Mouse (Mus musculus) liver, adult 2 months (tissue): ENCODE measurements at regions not wholly inside any gene's neighbourhood (a gene's known extent, or its start where the extent isn't known, plus 50 kb on each side); places are given as distances from the start of the nearest gene placed in this dataset.

Experiments used
- DNase-seq: peaks from one replicate; pipeline ENCODE4 v3.0.0-alpha.2; 2011; ENCODE audit warnings: low read depth, low spot score; ENCODE audit errors: extremely low read depth
- H3K27ac ChIP-seq: fragments of 200-500 bp; replicated peaks from 2 replicates; pipeline ENCODE4 v1.5.1; 2012; ENCODE audit warnings: low read depth, mild to moderate bottlenecking, control low read depth, inconsistent platforms, low read length; ENCODE audit not compliant: insufficient read depth
- H3K27me3 ChIP-seq: fragments of 200-500 bp; 2 replicates; pipeline ENCODE4 v1.6.1; 2012; ENCODE audit warnings: mild to moderate bottlenecking, moderate library complexity, low read length, inconsistent platforms; ENCODE audit not compliant: control insufficient read depth, insufficient read depth
- H3K36me3 ChIP-seq: fragments of 200-500 bp; 2 replicates; pipeline ENCODE4 v1.6.1; 2012; ENCODE audit warnings: low read length, inconsistent platforms; ENCODE audit not compliant: control insufficient read depth, insufficient read depth
- H3K4me1 ChIP-seq: fragments of 200-500 bp; 2 replicates; pipeline ENCODE4 v1.6.1; 2011; ENCODE audit warnings: low read length; ENCODE audit not compliant: control insufficient read depth, insufficient read depth
- H3K4me3 ChIP-seq: fragments of 200-500 bp; 2 replicates; pipeline ENCODE4 v1.5.1; 2011; ENCODE audit warnings: low read depth, mild to moderate bottlenecking, control low read depth, low read length, moderate library complexity; ENCODE audit not compliant: insufficient read depth
- H3K79me2 ChIP-seq: fragments of 200-500 bp; 2 replicates; pipeline ENCODE4 v1.6.1; 2012; ENCODE audit warnings: inconsistent platforms, mild to moderate bottlenecking, low read length, moderate library complexity; ENCODE audit not compliant: control insufficient read depth, insufficient read depth
- H3K9ac ChIP-seq: fragments of 200-500 bp; 2 replicates; pipeline ENCODE4 v1.6.1; 2012; ENCODE audit warnings: low read depth, mild to moderate bottlenecking, control low read depth, inconsistent platforms, low read length
- CTCF ChIP-seq: fragments of 200-500 bp; IDR thresholded peaks from 2 replicates; pipeline ENCODE4 v1.5.1; 2011; ENCODE audit warnings: low read depth, low read length, control low read depth
- POLR2A ChIP-seq: fragments of 200-500 bp; IDR thresholded peaks from 2 replicates; pipeline ENCODE4 v1.6.1; 2011; ENCODE audit warnings: low read length, control low read depth; ENCODE audit not compliant: insufficient read depth; ENCODE audit errors: extremely low read depth
- WGBS: fragments of 180-500 bp; shearing (Covaris S2); methylation state at CpG from one replicate; pipeline ENCODE4 v1.1.7; 2018; 5-methylcytosine and 5-hydroxymethylcytosine counted together

DNA sequence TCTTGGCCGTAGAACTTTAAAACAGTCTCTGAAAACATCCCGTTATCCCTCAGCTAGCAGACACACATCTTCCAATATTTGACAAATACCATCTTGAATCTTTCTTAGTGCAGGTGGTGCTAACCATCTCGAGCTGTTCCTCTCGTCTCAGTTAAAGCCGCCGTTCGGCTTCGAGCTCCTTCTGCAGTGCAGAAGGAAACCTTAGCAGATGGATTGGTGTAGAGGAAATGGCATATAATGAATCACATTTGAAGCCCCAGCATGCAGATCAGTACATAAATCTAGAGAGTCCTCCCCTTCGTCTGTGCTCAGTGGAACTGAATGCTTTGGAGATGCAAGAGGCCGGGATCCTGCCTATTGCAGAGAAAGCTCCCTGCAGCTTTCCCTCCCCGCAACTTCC is 83.5 kb upstream of the Tle4 start:
- TF ChIP-seq POLR2A = no peak
- TF ChIP-seq CTCF = no peak
- WGBS = 84% methylated on average over 11 of the region's 11 CpGs
- H3K4me3 ChIP-seq = no peak overlapping the region

GRCm38 (mm10) chr19:14679776-14680175 is 81.9 kb upstream of the Tle4 start:
- Histone ChIP-seq H3K27ac (no peak overlapping the region), H3K4me3 (no peak overlapping the region), H3K4me1 (no peaks in the 10 kb centered on the region), H3K27me3 (no peaks in the 10 kb centered on the region), H3K9ac (no peak overlapping the region), H3K79me2 (no peaks in the 10 kb centered on the region), H3K36me3 (no peaks in the 10 kb centered on the region)
- WGBS = 89% methylated on average over 2 of the region's 2 CpGs
- no peak for DNase-seq
- TF ChIP-seq POLR2A (no peak), CTCF (no peak)

More for the DNA sequence above, 83.5 kb upstream of the Tle4 start:
- DNase-seq = no peak
- H3K9ac ChIP-seq = no peak overlapping the region
- H3K27ac ChIP-seq = no peak overlapping the region
- no peaks in the 10 kb centered on the region for H3K4me1 ChIP-seq
- no peaks in the 10 kb centered on the region for H3K36me3 ChIP-seq
- no peaks in the 10 kb centered on the region for H3K79me2 ChIP-seq
- H3K27me3 ChIP-seq = no peaks in the 10 kb centered on the region

- Histone ChIP-seq H3K9ac (no peak overlapping the region), H3K27ac (no peak overlapping the region), H3K36me3 (no peaks in the 10 kb centered on the region), H3K79me2 (no peaks in the 10 kb centered on the region), H3K4me1 (no peaks in the 10 kb centered on the region), H3K4me3 (no peak overlapping the region), H3K27me3 (no peaks in the 10 kb centered on the region)
- no peak for DNase-seq
- 80% methylated on average over 4 of the region's 4 CpGs for WGBS
- TF ChIP-seq CTCF (no peak), POLR2A (no peak)
These were observed 80.7 kb upstream of the Tle4 start for GRCm38 (mm10) chr19:14678584-14678983.

DNA sequence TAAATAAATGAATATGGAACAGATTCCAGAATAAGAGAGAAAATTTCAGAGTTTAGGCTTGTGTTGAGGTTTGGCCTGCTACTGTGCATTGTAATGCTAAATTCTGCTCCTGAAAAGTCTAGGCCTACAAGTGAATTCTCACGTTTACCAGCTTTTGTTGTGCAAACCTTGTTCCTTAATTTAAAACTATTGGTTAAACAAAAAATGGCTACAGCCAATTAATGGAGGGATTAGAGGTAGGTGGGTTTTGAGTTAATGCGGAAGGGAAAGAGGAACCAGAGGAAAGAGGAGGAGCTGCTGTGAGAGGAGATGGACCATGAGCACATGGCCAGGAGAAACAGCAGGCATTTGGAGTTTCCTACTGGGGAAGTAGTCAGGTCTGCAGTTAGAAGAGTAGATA is 79.1 kb upstream of the Tle4 start:
- H3K27me3 ChIP-seq = no peaks in the 10 kb centered on the region

DNA sequence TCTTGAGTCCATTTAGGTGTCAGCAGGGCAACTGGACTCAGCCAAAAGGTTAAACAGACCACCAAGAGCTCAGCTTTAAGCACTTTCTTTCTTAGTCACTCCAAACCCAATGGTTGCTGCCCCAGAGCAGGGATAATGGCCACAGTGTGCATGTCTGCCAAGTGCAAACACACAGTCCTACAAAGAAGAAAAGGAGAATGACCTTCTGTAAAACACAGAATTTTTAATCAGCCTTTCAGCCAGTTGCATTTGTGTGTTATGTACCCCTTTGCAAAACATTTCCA is 72.9 kb upstream of the Tle4 start:
- no peaks in the 10 kb centered on the region for H3K79me2 ChIP-seq
- H3K4me3 ChIP-seq = no peak overlapping the region
- H3K27ac ChIP-seq = no peak overlapping the region
- H3K9ac ChIP-seq = no peak overlapping the region
- H3K36me3 ChIP-seq = no peaks in the 10 kb centered on the region
- no peaks in the 10 kb centered on the region for H3K27me3 ChIP-seq
- no peak for DNase-seq
- H3K4me1 ChIP-seq = peaks cover 2% of the 10 kb centered on the region; the same call in 1 of the 2 replicates
- TF ChIP-seq CTCF = no peak
- no peak for TF ChIP-seq POLR2A

More for the DNA sequence above, 79.1 kb upstream of the Tle4 start:
- DNase-seq = peak; percentile 10
- TF ChIP-seq CTCF (no peak), POLR2A (no peak)
- H3K36me3 ChIP-seq = no peaks in the 10 kb centered on the region
- H3K4me1 ChIP-seq = no peaks in the 10 kb centered on the region
- H3K4me3 ChIP-seq = no peak overlapping the region
- WGBS = 80% methylated on average over 2 of the region's 2 CpGs
- H3K27ac ChIP-seq = no peak overlapping the region
- no peaks in the 10 kb centered on the region for H3K79me2 ChIP-seq
- H3K9ac ChIP-seq = no peak overlapping the region

DNA sequence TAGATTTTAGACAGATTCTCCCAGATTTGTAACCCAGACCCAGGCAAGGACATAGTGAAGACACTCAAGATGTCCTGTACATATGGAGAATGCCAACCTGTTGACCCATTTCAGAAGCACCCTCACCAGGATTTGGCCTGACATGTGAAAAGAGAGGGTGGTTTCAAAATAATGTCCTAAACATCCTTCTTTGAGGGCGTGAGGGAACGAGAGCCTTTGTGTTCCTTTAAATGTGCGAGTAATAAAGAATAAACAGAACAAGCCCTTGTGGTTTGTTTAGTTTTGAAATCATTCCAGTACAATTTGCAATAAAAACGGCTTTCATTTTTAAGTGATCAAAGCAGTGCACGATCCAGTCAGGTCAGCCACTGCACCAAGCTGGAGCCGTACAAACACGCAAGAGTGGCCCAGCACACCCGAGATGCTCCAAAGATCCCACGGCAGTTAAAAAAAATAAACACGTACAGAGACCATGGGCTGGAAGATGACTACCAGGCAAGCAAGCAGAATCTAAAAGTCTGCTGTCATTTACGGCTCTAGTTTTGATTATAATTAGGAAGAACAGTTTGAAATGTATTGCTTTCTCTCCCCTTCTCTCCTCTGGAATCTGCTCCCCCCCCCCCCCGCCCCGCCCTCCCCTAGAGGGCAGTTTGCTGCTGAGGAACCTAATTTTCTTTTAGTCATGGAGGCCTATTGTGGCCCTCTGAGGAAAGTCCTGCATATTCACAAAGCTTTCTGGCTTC is 72.4 kb upstream of the Tle4 start:
- Histone ChIP-seq H3K27ac (no peak overlapping the region), H3K36me3 (no peaks in the 10 kb centered on the region), H3K9ac (no peak overlapping the region), H3K4me1 (peaks cover 2% of the 10 kb centered on the region; the same call in 1 of the 2 replicates), H3K4me3 (no peak overlapping the region), H3K79me2 (no peaks in the 10 kb centered on the region), H3K27me3 (no peaks in the 10 kb centered on the region)
- TF ChIP-seq CTCF (no peak), POLR2A (no peak)
- WGBS = 68% methylated on average over 13 of the region's 13 CpGs
- DNase-seq = no peak
